Mouse (Mus musculus) spleen, postnatal 10 days (tissue): ENCODE measurements around the gene Morn1.
A peak's percentile ranks its signal among the peaks of the same experiment; 100 is the strongest.

Experiments
- DNase-seq, 2 experiments: peaks; one replicate each; pipeline ENCODE4 v3.0.0; 2021 to 2022; ENCODE audit warnings: low spot score in 2 of 2

Morn1 gene

GRCm38 (mm10) chr4:155086108-155087024 lies at the start of gene Morn1, which contains the start of gene Rer1:
TSS of gene Morn1 (plus strand) at chr4:155086577.
TSS of gene Rer1 (minus strand) at chr4:155086382.
- peak; percentile 98 to 99 for DNase-seq

- DNase-seq: no peak
These were observed 46.2 kb upstream of the Morn1 start for GRCm38 (mm10) chr4:155040197-155040596.

- DNase-seq: no peak
These were observed 45.7 kb upstream of the Morn1 start for GRCm38 (mm10) chr4:155040696-155041095.

- no peak for DNase-seq
These were observed 43.6 kb upstream of the Morn1 start for GRCm38 (mm10) chr4:155042606-155043288.

GRCm38 (mm10) chr4:155043289-155043625 lies 43.1 kb upstream of the Morn1 start:
- DNase-seq: no peak

- no peak for DNase-seq
These were observed 39.7 kb upstream of the Morn1 start for GRCm38 (mm10) chr4:155046636-155047035.

GRCm38 (mm10) chr4:155050116-155050515 lies 36.3 kb upstream of the Morn1 start:
- peak in 1 of 2 experiments; percentile 44 for DNase-seq

GRCm38 (mm10) chr4:155056724-155057123 lies 29.7 kb upstream of the Morn1 start, which contains the start of gene Plch2:
TSS of gene Plch2 (minus strand) at chr4:155056784.
- DNase-seq: no peak

- DNase-seq: no peak
These were observed 28.1 kb upstream of the Morn1 start for GRCm38 (mm10) chr4:155058325-155058724.

- no peak for DNase-seq
These were observed 22.5 kb upstream of the Morn1 start for GRCm38 (mm10) chr4:155063895-155064294.

GRCm38 (mm10) chr4:155064474-155064873 lies 21.9 kb upstream of the Morn1 start:
- no peak for DNase-seq

- DNase-seq: peak; percentile 84 to 86
These were observed 20.2 kb upstream of the Morn1 start for GRCm38 (mm10) chr4:155065970-155066833.

- peak; percentile 97 to 99 for DNase-seq
These were observed 19.4 kb upstream of the Morn1 start, which contains the start of gene Pex10 for GRCm38 (mm10) chr4:155066834-155067522. TSS of gene Pex10 (plus strand) at chr4:155067016.

- no peak for DNase-seq
These were observed 17.9 kb upstream of the Morn1 start for GRCm38 (mm10) chr4:155068357-155068972.

- peak in 1 of 2 experiments; percentile 40 for DNase-seq
These were observed 17.2 kb upstream of the Morn1 start for GRCm38 (mm10) chr4:155069191-155069590.

- no peak for DNase-seq
These were observed 16.2 kb upstream of the Morn1 start for GRCm38 (mm10) chr4:155070199-155070598.

GRCm38 (mm10) chr4:155070921-155071320 lies 15.5 kb upstream of the Morn1 start:
- DNase-seq: no peak

GRCm38 (mm10) chr4:155074418-155074817 lies 12.0 kb upstream of the Morn1 start:
- no peak for DNase-seq

- no peak for DNase-seq
These were observed 11.2 kb upstream of the Morn1 start for GRCm38 (mm10) chr4:155075137-155075536.

GRCm38 (mm10) chr4:155075813-155076212 lies 10.6 kb upstream of the Morn1 start:
- DNase-seq: no peak

- no peak for DNase-seq
These were observed 9.7 kb upstream of the Morn1 start for GRCm38 (mm10) chr4:155076677-155077076.
